Mouse (Mus musculus) G1E (cell line): ENCODE data around the gene Gin1.

ENCODE experiments used
- CTCF ChIP-seq: IDR thresholded peaks from 2 replicates; pipeline ENCODE4 v1.5.1; 2012; ENCODE audit warnings: low read depth, low read length, inconsistent platforms, mixed read lengths
- TAL1 ChIP-seq: conservative IDR thresholded peaks from 2 replicates; pipeline ENCODE4 v1.6.1; 2012; ENCODE audit warnings: low read depth, low read length, inconsistent platforms, mixed read lengths

- no peak for TF ChIP-seq TAL1
- TF ChIP-seq CTCF = no peak
These were observed 1.1 kb downstream of the Gin1 start for GRCm38 (mm10) chr1:97771118-97771517.
